Mouse (Mus musculus) frontal cortex, postnatal 14 days (tissue): Measurements from ENCODE around the gene Galnt7.
A peak's percentile ranks its signal among the peaks of the same experiment; 100 is the strongest.

Source experiments
- DNase-seq, 2 experiments: peaks; one replicate each; pipeline ENCODE4 v3.0.0; 2022; ENCODE audit warnings: low spot score in 2 of 2

Galnt7 gene

DNA sequence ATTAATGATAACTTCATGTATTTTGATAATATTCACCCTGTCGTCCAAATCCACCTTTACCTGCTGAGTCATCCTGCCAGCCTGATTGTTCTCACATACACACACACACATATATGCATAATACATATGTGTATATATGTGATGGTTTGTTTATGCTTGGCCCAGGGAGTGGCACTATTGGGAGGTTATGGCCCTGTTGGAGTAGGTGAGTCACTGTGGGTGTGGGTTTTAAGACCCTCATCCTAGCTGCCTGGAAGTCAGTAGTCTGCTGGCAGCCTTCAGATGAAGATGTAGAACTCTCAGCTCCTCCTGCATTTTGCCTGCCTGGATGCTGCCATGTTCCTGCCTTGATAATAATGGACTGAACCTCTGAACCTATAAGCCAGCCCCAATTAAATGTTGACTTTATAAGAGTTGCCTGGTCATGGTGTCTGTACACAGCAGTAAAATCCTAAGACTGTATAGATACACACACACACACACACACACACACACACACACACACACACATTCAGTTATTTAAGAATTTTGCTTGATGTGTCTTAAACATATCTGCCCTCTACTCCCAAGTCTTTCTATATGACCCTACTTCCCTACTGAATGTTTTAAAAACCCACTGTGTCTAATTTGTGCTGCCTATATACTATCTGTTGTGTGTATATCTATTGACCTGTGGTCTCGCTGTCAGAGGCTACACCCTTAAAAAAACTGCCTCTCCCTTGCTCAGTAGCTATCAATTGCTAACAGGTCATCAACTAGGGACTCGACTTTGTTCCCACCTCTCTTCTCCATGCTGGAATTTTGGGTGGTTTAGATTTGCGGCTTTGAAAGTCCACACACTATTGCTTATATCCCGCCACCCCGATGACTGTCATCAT lies 23.8 kb downstream of the Galnt7 start:
- DNase-seq, result no peak

DNA sequence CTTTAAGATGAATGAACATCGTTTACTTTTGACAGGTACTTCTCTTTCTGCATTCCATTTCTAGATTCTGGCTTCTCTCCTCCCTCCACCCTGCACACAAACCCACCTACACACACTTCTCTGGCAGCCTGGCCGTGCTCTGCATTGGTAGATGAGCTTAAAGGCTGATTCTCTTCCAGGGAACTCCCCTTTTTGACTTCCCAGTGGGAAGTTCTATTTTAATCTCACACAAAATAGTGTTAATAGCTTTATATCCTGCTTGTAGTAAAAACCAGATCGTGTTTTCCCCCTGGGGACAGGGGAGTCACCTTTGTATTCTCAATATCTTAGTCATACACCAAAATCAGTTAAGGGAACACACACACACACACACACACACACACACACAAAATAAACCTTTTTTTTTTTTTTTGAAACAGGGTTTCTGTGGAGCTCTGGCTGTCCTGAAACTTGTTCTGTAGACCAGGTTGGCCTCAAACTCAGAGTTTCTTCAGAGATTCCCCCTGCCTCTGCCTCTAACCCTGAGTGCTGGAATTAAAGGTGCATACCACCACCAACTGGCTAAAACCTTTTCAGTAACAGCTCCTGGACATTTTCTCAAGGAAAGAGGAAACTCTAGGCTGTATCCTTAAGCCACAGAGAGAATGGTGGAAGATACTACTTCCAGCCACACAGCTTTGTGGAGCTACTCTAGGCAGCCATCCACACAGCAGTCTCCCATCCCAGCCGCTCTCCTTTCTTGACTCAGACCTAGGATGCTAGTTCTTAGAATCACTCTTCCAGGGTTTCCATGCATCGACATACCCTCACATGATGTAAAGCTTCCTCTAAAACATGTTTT lies 24.7 kb downstream of the Galnt7 start:
- no peak for DNase-seq

DNA sequence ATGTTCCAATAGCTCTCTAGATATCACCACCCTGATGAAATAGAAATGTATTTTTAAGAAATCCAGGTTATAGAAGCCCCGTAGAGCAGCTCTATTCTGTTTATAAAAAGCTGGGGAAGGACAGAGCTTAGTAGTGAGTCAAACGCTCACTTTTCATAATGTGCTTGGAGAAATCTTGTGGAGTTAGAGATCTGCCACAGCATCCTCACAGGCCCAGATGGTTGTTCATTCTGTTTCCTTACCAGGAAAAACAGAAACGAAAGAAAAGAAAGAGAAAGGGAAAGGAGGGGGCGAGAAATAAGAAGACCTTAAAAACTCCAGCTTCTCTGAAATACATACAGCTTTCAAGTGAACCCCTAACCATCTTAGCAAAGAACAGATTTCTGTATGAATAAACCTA lies 28.9 kb downstream of the Galnt7 start:
- no peak for DNase-seq

DNA sequence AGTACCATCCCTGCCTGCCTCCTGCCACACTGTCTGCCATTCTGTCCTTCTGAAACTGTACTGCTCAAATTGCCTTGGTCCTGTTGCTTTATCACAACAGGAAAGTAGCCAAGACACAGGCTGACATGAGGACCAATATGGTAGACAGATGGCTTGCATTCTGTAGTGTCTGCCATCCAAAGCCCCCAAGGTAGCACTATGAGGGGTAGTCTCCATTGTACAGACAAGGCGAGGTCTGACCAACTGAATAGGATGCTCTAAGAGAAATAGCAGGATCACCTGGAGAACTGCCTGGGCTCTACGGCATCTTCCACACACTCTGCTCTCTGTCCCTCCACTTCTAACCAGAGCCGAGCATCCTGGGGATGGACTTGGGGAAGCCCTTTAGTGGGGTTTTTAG lies 29.8 kb downstream of the Galnt7 start:
- DNase-seq, result no peak

- DNase-seq, result no peak
These were observed 35.9 kb downstream of the Galnt7 start for GRCm38 (mm10) chr8:57616965-57617364.

- DNase-seq, result no peak
These were observed 37.7 kb downstream of the Galnt7 start for GRCm38 (mm10) chr8:57615016-57615657.

DNA sequence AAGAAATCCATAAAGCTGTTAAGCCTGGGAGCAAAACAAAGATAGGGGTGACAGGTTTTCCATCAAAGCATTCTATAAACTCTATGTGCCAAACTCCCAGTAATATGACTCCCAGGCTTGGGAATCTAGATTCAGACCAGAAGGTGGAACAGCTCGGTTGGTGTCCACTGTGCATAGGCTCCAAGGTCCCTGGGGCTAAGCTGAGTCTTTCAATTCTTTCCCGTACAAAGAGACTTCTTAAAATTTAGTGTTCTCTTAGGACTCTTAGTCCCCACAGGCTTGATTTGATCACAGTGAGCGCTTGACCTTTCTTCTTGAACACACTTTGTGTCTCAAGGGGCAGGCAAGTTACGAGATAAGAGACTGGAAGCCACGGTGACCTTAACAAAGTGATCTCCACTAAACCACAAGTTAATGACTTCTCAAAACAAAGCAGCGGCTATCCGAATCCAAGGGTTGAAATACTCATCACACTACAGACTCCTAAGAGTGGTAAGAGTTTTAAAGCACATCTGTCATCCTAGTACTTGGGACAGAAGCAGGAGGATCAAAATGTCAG lies 41.3 kb downstream of the Galnt7 start:
- no peak for DNase-seq

DNA sequence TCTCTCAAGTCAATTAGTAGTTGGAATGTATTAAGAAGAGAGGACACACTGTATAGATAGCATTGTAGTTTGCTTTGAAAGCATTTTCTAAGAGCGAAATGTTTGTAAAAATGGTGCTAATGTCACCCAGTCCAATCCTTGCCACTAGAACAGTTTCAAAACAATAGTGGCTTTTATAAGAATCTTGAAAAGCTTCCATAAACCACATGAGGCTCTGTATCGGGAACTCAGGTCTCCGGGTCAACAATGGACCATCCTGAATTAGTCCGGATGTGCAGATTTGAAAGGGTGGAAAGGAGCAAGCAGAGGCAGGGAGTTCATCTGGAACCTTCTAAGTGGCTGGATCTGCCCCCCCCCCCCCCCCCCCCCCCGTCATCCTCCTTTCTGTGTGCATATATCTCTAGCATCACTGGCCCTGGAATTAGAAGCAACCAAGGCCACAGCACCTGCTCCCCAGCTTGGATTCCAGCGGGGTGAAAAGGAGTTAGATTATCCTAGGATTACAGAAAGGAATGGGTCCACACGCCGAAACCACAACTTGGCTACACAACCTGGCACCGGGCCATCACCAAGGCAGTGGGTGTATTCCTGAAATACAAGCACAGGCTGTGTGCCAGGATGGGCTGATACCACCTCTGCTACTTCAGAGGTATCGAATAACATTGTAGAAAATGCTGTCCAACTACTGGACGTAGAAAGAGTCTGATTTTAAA lies 42.0 kb downstream of the Galnt7 start:
- DNase-seq, result peak; percentile 36 to 48

DNA sequence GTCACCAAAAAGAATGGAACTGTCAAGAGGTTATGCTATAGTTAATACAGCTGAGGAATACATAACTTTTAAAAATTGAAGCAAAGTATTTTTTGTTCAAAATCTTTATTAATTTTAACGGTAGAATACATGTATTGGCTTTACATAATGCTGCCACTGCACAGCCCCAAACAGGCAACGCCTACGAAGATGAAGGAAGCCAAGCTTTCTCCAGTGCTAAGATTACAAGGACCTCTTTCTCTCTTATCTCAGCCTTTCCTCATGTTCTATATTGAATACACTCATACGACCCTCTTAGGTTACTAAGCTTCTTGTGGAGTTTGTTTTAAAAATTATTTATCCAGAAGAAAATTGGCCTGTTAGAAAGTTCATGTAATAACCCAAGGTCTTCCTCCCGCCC lies 50.3 kb downstream of the Galnt7 start:
- DNase-seq, result no peak

DNA sequence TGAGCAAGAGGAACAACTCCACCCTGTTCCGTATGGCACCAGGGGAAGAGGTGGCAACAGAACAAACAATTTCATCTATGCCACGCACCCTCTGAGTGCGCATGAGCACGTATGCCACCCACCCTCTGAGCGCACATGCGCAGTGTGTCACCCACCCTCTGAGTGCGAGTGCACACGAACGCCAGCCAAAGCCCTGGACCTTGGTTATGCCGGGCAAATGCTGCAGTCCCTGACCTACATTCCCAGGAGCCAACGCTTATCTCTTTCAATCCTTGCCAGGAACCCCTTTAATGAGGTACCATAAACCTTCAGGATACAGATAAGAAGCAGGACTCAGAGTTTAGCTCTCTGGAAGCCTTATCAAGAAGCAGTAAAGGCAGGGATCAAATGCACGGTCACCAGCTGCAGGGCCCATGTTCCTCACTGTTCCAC lies 50.8 kb downstream of the Galnt7 start:
- no peak for DNase-seq

- no peak for DNase-seq
These were observed 52.8 kb downstream of the Galnt7 start for GRCm38 (mm10) chr8:57599813-57600555.

GRCm38 (mm10) chr8:57595853-57596252 lies 57.0 kb downstream of the Galnt7 start:
- no peak for DNase-seq

- no peak for DNase-seq
These were observed 58.5 kb downstream of the Galnt7 start for GRCm38 (mm10) chr8:57594175-57594885.

DNA sequence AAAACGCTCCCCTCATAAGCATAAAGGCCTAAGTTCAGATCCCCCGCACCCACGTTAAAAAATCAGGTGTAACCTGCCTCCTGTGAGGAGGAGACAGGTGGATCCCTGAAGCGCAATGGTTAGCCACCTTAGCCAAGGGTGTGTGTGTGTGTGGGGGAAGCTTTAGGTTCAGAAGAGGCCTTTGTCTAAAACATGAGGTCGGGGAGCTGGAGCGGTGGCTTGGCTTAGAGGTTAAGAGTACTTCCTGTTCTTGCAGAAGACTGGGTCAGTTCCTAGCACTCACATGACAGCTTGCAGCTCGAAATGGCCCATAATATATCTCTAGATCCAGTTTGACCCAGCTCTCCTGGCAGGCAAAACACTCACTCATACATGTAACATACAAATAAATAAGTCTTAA lies 60.2 kb downstream of the Galnt7 start:
- no peak for DNase-seq

DNA sequence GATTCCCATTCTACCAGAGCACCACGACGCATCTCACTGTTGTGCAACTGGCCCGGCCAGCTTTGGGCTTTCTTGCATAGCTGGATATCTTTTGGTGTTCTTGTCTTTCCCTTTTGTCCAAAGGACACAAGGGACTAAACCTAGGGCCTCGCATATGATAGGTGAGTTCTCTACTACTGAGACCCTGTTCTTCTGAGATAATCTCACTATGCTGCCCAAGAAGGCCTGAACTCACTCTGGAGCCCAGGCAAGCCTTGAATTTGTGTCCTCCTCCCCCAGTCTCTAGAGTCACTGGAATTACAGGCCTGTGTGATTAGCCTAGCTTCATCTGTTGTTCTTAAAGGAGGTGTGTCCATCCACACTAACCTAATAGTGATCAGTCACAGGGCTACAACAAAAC lies 61.2 kb downstream of the Galnt7 start:
- DNase-seq, result no peak

DNA sequence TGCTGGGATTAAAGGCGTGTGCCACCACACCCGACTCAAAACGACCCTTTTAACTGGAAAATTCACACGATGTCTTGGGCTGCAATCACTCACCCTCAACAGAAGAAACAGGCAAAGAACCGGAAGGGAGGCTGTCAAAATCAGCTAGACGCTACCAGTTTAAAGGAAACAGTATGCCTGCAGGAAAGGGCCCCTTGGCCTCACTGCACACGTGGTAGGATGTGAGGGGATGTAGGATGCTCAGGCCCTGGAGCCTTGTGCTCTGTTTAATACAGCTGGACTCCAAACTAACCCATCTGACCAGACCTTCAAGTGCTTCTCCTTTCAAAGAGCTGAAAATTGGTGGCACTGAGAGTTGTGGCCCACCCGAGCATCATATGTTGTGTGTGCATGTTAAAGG lies 62.8 kb downstream of the Galnt7 start:
- DNase-seq, result no peak

DNA sequence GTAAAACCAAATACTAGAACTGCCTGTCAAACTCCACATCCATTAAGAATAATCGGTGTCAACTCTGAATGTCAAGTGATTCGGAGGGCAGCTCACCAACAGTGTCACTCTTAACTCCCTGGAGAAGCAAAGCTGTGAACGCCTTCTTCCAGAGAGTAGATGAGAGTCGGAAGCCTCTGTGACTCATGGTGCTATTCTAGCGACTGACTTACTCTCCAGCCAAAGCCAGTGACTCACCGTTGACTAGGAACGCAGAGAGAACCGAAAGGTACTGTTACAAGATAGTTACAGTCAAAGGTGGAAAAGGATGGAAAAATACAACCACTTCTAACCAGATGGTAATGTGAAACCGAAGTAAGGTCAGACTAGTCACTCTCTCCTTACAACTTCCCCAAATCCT lies 63.7 kb downstream of the Galnt7 start:
- no peak for DNase-seq

DNA sequence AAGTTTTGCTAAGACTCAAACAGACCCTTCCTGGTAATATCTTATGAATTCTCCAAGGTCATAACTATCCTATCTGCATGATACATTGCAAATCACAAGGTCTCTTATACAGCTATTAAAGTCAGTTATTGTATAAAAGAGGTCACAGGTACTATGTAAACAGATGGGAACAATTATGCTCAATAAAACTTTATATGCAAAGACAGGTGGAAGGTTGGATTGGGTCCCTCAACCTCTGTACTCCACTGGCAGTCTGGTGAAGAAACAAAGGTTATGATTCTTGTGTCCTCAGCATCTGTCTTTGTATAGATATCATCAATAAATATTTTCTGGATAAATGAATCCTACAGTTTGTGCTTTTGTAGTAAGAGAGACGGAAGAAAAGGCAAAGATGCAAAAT lies 64.2 kb downstream of the Galnt7 start:
- no peak for DNase-seq

- no peak for DNase-seq
These were observed 66.2 kb downstream of the Galnt7 start for GRCm38 (mm10) chr8:57586667-57587066.

- no peak for DNase-seq
These were observed 67.0 kb downstream of the Galnt7 start for GRCm38 (mm10) chr8:57585831-57586230.
